Mouse (Mus musculus) thymus, adult 2 months (tissue): Measurements from ENCODE around the gene Ube2e3.

Experiments
- CTCF ChIP-seq: fragments of 200-500 bp; IDR thresholded peaks from 2 replicates; pipeline ENCODE4 v1.5.1; 2012; ENCODE audit warnings: mild to moderate bottlenecking, control low read depth, low read length, moderate library complexity, borderline replicate concordance; ENCODE audit not compliant: control insufficient read depth, poor library complexity, insufficient read depth; ENCODE audit errors: extremely low read depth
- POLR2A ChIP-seq: fragments of 200-500 bp; IDR thresholded peaks from 2 replicates; pipeline ENCODE4 v1.6.1; 2012; ENCODE audit warnings: mild to moderate bottlenecking, low read length, control low read depth, moderate library complexity; ENCODE audit not compliant: control insufficient read depth, poor library complexity, insufficient read depth; ENCODE audit errors: extremely low read depth

DNA sequence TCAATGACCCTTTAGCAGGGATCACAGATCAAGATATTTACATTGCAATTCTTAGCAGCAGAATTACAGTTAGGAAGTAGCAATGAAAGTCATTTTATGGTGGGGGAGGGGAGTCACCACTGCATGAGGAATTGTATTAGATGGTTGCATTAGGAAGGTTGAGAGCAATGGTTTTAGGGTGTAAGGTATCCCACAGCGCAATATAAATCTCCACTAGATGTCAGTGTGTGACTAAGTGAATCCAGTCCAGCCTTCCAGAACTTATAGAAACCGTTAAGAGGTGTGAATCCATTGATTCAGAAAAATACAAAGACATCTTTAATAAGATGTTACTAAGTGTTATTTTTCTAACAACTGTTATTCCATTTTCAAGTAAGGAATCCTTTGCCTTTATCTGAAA, 63.4 kb downstream of the Ube2e3 start:
- no peak for TF ChIP-seq POLR2A
- no peak for TF ChIP-seq CTCF
